Mouse (Mus musculus) bone marrow macrophage, adult 2 months (primary cell): ENCODE measurements around the gene Nelfe.

Experiments
- CTCF ChIP-seq: IDR thresholded peaks from 2 replicates; pipeline ENCODE4 v1.5.1; 2012; ENCODE audit warnings: low read depth, mild to moderate bottlenecking, low read length, moderate library complexity
- POLR2A ChIP-seq: IDR thresholded peaks from 2 replicates; pipeline ENCODE4 v1.6.1; 2012; ENCODE audit warnings: mild to moderate bottlenecking, low read depth, low read length, borderline replicate concordance

- peak; percentile 57 for TF ChIP-seq CTCF
- no peak for TF ChIP-seq POLR2A
Measured at GRCm38 (mm10) chr17:34804871-34805562, 45.2 kb upstream of the Nelfe start.
